Mouse (Mus musculus) hindbrain, embryonic 10.5 days (tissue): ENCODE results near the gene Pdcd6. TPM values are rescaled to one million over a fixed set of nuclear protein-coding genes. Genes with fewer than 3 reads are reported as not detected.

Experiments used
- DNase-seq: peaks from one replicate; pipeline ENCODE4 v3.0.0-alpha.2; 2017; ENCODE audit warnings: low spot score
- H3K27ac ChIP-seq: fragments of 300-500 bp; sonication (generic); 2 replicates; pipeline ENCODE4 v1.5.1; 2016; ENCODE audit warnings: mild to moderate bottlenecking, moderate library complexity
- H3K27me3 ChIP-seq: fragments of 300-500 bp; sonication (generic); 2 replicates; pipeline ENCODE4 v1.6.1; 2016; ENCODE audit warnings: mild to moderate bottlenecking; ENCODE audit not compliant: poor library complexity, insufficient read depth, severe bottlenecking
- H3K36me3 ChIP-seq: fragments of 300-500 bp; sonication (generic); 2 replicates; pipeline ENCODE4 v1.6.1; 2016; ENCODE audit warnings: mild to moderate bottlenecking, moderate library complexity
- H3K4me1 ChIP-seq: fragments of 300-500 bp; sonication (generic); replicated peaks from 2 replicates; pipeline ENCODE4 v1.6.1; 2016; ENCODE audit warnings: mild to moderate bottlenecking
- H3K4me3 ChIP-seq: fragments of 300-500 bp; sonication (generic); 2 replicates; pipeline ENCODE4 v1.5.1; 2016; ENCODE audit warnings: mild to moderate bottlenecking, moderate library complexity
- H3K9me3 ChIP-seq: fragments of 300-500 bp; sonication (generic); 2 replicates; pipeline ENCODE4 v1.6.1; 2016; ENCODE audit warnings: mild to moderate bottlenecking, moderate library complexity
- WGBS: fragments of 180-500 bp; shearing (Covaris S2); methylation state at CpG from one replicate; pipeline ENCODE4 v1.1.7; 2016; 5-methylcytosine and 5-hydroxymethylcytosine counted together
- polyA plus RNA-seq: library from polyadenylated mRNA; unstranded; fragments of >200 nt; fragmentation: Nextera tagmentation; extraction: Ambion mirVana; gene quantifications from 2 replicates; pipeline ENCODE4 v1.2.1, GENCODE M21; 2016

Pdcd6 gene
- 128 and 131 TPM in 2 replicates for polyA plus RNA-seq

- Histone ChIP-seq H3K4me3 (peak within 1 kb of the TSS; percentile 90), H3K4me1 (peaks cover 18% of the 10 kb centered on the region), H3K27me3 (no peaks in the 10 kb centered on the region), H3K27ac (peak within 1 kb of the TSS; percentile 89), H3K9me3 (no peaks in the 10 kb centered on the region), H3K36me3 (peaks cover 44% of the 10 kb centered on the region)
- under 1% methylated on average over 36 of the region's 36 CpGs for WGBS
- peak; percentile 93 for DNase-seq
These were observed at the start of gene Pdcd6 for GRCm38 (mm10) chr13:74317170-74317849. Pdcd6 (minus strand) TSS chr13:74317580.

- no peaks in the 10 kb centered on the region for H3K9me3 ChIP-seq
- H3K27ac ChIP-seq = no peak within 1 kb of the TSS
- no peak for DNase-seq
- peaks cover 46% of the 10 kb centered on the region for H3K36me3 ChIP-seq
- H3K4me1 ChIP-seq = no peaks in the 10 kb centered on the region
- no peak within 1 kb of the TSS for H3K4me3 ChIP-seq
- WGBS = 90% methylated on average over 8 of the region's 8 CpGs
- H3K27me3 ChIP-seq = no peaks in the 10 kb centered on the region
These were observed 46.5 kb upstream of the Pdcd6 start, which contains the start of gene Lrrc14b for GRCm38 (mm10) chr13:74363859-74364235. Lrrc14b (minus strand) TSS chr13:74364005.

GRCm38 (mm10) chr13:74363176-74363858 is 45.9 kb upstream of the Pdcd6 start:
- no peaks in the 10 kb centered on the region for H3K9me3 ChIP-seq
- H3K4me1 ChIP-seq = no peaks in the 10 kb centered on the region
- H3K36me3 ChIP-seq = peaks cover 51% of the 10 kb centered on the region
- H3K4me3 ChIP-seq = no peak overlapping the region
- 92% methylated on average over 13 of the region's 13 CpGs for WGBS
- DNase-seq = no peak
- H3K27ac ChIP-seq = no peak overlapping the region
- H3K27me3 ChIP-seq = no peaks in the 10 kb centered on the region

- no peaks in the 10 kb centered on the region for H3K27me3 ChIP-seq
- no peaks in the 10 kb centered on the region for H3K9me3 ChIP-seq
- no peak overlapping the region for H3K27ac ChIP-seq
- no peak overlapping the region for H3K4me3 ChIP-seq
- peaks cover 62% of the 10 kb centered on the region for H3K36me3 ChIP-seq
- no peak for DNase-seq
- 83% methylated on average over 2 of the region's 2 CpGs for WGBS
- no peaks in the 10 kb centered on the region for H3K4me1 ChIP-seq
These were observed 44.8 kb upstream of the Pdcd6 start for GRCm38 (mm10) chr13:74362218-74362617.

GRCm38 (mm10) chr13:74356491-74356890 is 39.1 kb upstream of the Pdcd6 start:
- 94% methylated on average over 13 of the region's 13 CpGs for WGBS
- peaks cover 90% of the 10 kb centered on the region for H3K36me3 ChIP-seq
- no peak overlapping the region for H3K27ac ChIP-seq

GRCm38 (mm10) chr13:74350435-74350906 is 33.1 kb upstream of the Pdcd6 start:
- Histone ChIP-seq H3K27ac (peak overlapping the region; percentile 95), H3K4me1 (peaks cover 18% of the 10 kb centered on the region), H3K9me3 (no peaks in the 10 kb centered on the region), H3K36me3 (peaks cover 30% of the 10 kb centered on the region), H3K4me3 (peak overlapping the region; percentile 77), H3K27me3 (no peaks in the 10 kb centered on the region)
- 2% methylated on average over 15 of the region's 15 CpGs for WGBS
- no peak for DNase-seq

More at GRCm38 (mm10) chr13:74356491-74356890, 39.1 kb upstream of the Pdcd6 start:
- no peaks in the 10 kb centered on the region for H3K27me3 ChIP-seq
- H3K4me3 ChIP-seq = no peak overlapping the region
- no peaks in the 10 kb centered on the region for H3K4me1 ChIP-seq
- no peaks in the 10 kb centered on the region for H3K9me3 ChIP-seq
- DNase-seq = no peak

GRCm38 (mm10) chr13:74349566-74350434 is 32.4 kb upstream of the Pdcd6 start, which contains the start of the genes Sdha and Ccdc127:
Sdha (minus strand) TSS chr13:74350280.
Ccdc127 (plus strand) TSS chr13:74350309.
- DNase-seq = peak; percentile 98
- 3% methylated on average over 57 of the region's 57 CpGs for WGBS
- peak within 1 kb of the TSS; percentile 95 for H3K27ac ChIP-seq

GRCm38 (mm10) chr13:74341036-74341435 is 23.7 kb upstream of the Pdcd6 start:
- H3K36me3 ChIP-seq = peaks cover 87% of the 10 kb centered on the region

More at GRCm38 (mm10) chr13:74349566-74350434, 32.4 kb upstream of the Pdcd6 start, which contains the start of the genes Sdha and Ccdc127:
- Histone ChIP-seq H3K27me3 (no peaks in the 10 kb centered on the region), H3K36me3 (peaks cover 25% of the 10 kb centered on the region), H3K4me1 (peaks cover 18% of the 10 kb centered on the region), H3K4me3 (peak within 1 kb of the TSS; percentile 77), H3K9me3 (no peaks in the 10 kb centered on the region)

GRCm38 (mm10) chr13:74329321-74329720 is 11.9 kb upstream of the Pdcd6 start:
- Histone ChIP-seq H3K36me3 (peaks cover 90% of the 10 kb centered on the region), H3K27ac (no peak overlapping the region), H3K27me3 (no peaks in the 10 kb centered on the region), H3K9me3 (no peaks in the 10 kb centered on the region), H3K4me3 (no peak overlapping the region), H3K4me1 (no peaks in the 10 kb centered on the region)
- DNase-seq = no peak

More at GRCm38 (mm10) chr13:74341036-74341435, 23.7 kb upstream of the Pdcd6 start:
- Histone ChIP-seq H3K27ac (no peak overlapping the region), H3K4me3 (no peak overlapping the region), H3K27me3 (no peaks in the 10 kb centered on the region), H3K9me3 (no peaks in the 10 kb centered on the region), H3K4me1 (no peaks in the 10 kb centered on the region)
- DNase-seq = peak; percentile 33
- WGBS = 61% methylated on average over 3 of the region's 3 CpGs

- H3K9me3 ChIP-seq = no peaks in the 10 kb centered on the region
- peaks cover 18% of the 10 kb centered on the region for H3K4me1 ChIP-seq
- no peak for DNase-seq
- 4% methylated on average over 15 of the region's 15 CpGs for WGBS
- no peaks in the 10 kb centered on the region for H3K27me3 ChIP-seq
- peaks cover 39% of the 10 kb centered on the region for H3K36me3 ChIP-seq
- H3K4me3 ChIP-seq = peak overlapping the region; percentile 90
- peak overlapping the region; percentile 89 for H3K27ac ChIP-seq
These were observed 601 bp downstream of the Pdcd6 start for GRCm38 (mm10) chr13:74316789-74317169.

- Histone ChIP-seq H3K27ac (peak overlapping the region; percentile 89; the same call in 1 of the 2 replicates), H3K36me3 (peaks cover 39% of the 10 kb centered on the region)
- WGBS = 31% methylated on average over 4 of the region's 4 CpGs
These were observed 994 bp downstream of the Pdcd6 start for GRCm38 (mm10) chr13:74316386-74316785.

GRCm38 (mm10) chr13:74314616-74315015 is 2.8 kb downstream of the Pdcd6 start:
- Histone ChIP-seq H3K9me3 (no peaks in the 10 kb centered on the region), H3K27me3 (no peaks in the 10 kb centered on the region), H3K4me3 (no peak overlapping the region), H3K27ac (no peak overlapping the region), H3K4me1 (peaks cover 18% of the 10 kb centered on the region), H3K36me3 (peaks cover 40% of the 10 kb centered on the region)
- no peak for DNase-seq
- 98% methylated on average over 3 of the region's 3 CpGs for WGBS

More at GRCm38 (mm10) chr13:74316386-74316785, 994 bp downstream of the Pdcd6 start:
- H3K27me3 ChIP-seq = no peaks in the 10 kb centered on the region
- peak overlapping the region; percentile 90 for H3K4me3 ChIP-seq
- peaks cover 18% of the 10 kb centered on the region for H3K4me1 ChIP-seq
- no peaks in the 10 kb centered on the region for H3K9me3 ChIP-seq
- DNase-seq = no peak
